Mouse (Mus musculus): Measurements from ENCODE around the gene Sdc3. TPM values are rescaled to one million over a fixed set of nuclear protein-coding genes. Genes with fewer than 3 reads are reported as not detected.
A peak's percentile ranks its signal among the peaks of the same experiment; 100 is the strongest.

Gene Sdc3
- polyA plus RNA-seq, 1 experiment from 2014 or later: 20.3 TPM

DNA sequence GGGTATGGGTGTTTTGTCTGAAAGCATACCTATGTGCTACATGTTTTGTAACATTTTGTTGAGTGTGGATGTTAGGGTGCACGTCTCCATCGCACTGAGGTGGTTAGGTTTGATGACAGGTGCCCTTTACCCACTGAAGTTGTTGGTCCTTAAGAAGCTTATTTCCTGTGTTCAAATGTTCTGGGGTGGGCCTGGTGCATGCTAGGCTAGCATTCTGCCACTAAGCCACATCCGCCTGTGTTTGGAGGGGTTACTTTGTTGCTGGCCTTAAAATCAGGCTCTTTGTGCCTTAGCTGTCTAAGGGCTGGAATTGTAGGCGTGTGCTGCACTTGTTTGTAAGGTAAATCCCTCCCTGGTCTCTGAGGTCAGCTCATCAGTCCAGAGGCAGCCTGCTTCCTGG, 17.5 kb upstream of the Sdc3 start:
- H3K36me3 ChIP-seq (ENCODE audit: insufficient read depth): peaks cover 97% of the 10 kb centered on the region
- H3K4me1 ChIP-seq (ENCODE audit: insufficient read depth): no peaks in the 10 kb centered on the region
- no peak for ATAC-seq (ENCODE audit: insufficient read depth)
- H3K4me3 ChIP-seq (ENCODE audit: low read depth, low read length): no peak overlapping the region
- TF ChIP-seq CTCF (IDR thresholded peaks at IDR 0.05; ENCODE audit: low read depth): no peak
- no peaks in the 10 kb centered on the region for H3K9me3 ChIP-seq (ENCODE audit: low read depth, low read length)
- WGBS: 92% methylated on average over 4 of the region's 4 CpGs
- H3K27me3 ChIP-seq (ENCODE audit: insufficient read depth, low read length): no peaks in the 10 kb centered on the region
- no peak overlapping the region for H3K4me2 ChIP-seq
- DNase-seq: no peak
- no peak overlapping the region for H3K9ac ChIP-seq
- H3K27ac ChIP-seq (ENCODE audit: low read depth): no peak overlapping the region

DNA sequence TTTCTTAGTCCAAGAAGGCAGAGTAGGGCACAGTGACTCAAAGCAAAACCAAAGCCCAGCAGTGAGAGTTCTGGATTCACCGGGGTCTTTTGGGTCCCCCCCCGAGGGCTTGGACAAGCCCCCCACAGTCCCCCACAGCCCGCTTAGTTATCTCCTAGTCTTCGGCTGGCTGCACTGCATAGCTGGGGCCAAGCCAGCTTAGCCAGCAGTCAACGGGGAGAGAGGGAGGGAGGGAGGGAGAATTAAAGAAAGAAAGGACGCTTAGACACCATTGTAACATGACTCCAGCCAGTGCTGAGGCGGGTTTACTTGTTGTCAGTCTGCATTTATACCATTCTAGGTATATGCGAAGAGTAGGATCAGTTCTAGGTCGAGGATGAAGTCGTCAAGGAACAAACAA, 14.7 kb upstream of the Sdc3 start:
- WGBS: 47% methylated on average over 10 of the region's 10 CpGs
- Histone ChIP-seq H3K27me3 (ENCODE audit: insufficient read depth, low read length) (no peaks in the 10 kb centered on the region), H3K9me3 (ENCODE audit: low read depth, low read length) (no peaks in the 10 kb centered on the region), H3K9ac (no peak overlapping the region), H3K4me3 (ENCODE audit: low read depth, low read length) (no peak overlapping the region), H3K36me3 (ENCODE audit: insufficient read depth) (peaks cover 90% of the 10 kb centered on the region), H3K27ac (ENCODE audit: low read depth) (peak overlapping the region; percentile 65; the same call in 1 of the 2 replicates), H3K4me1 (ENCODE audit: insufficient read depth) (no peaks in the 10 kb centered on the region), H3K4me2 (no peak overlapping the region)
- DNase-seq (no peak), ATAC-seq (ENCODE audit: insufficient read depth) (no peak)
- no peak for TF ChIP-seq CTCF (IDR thresholded peaks at IDR 0.05; ENCODE audit: low read depth)

DNA sequence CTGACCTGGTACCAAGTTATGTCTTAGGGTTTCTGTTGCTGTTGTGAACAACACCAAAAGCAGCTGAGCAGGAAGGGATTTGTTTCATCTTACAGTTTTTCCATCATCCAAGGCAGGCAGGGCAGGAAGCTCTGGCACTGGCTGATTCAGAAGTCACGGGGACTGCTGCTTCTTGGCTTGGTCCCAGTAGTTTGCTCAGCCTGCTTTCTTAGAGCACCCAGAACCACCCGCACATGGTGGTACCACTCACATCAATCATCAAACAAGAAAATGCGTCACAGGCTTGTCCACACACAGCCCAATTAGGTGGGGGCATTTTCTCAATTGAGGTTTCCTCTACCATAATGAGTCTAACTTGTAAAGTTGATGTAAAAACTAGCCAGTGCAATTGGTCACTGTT, 13.3 kb upstream of the Sdc3 start:
- TF ChIP-seq CTCF (IDR thresholded peaks at IDR 0.05; ENCODE audit: low read depth): no peak
- Histone ChIP-seq H3K4me1 (ENCODE audit: insufficient read depth) (no peaks in the 10 kb centered on the region), H3K4me2 (no peak overlapping the region), H3K9me3 (ENCODE audit: low read depth, low read length) (no peaks in the 10 kb centered on the region), H3K27ac (ENCODE audit: low read depth) (no peak overlapping the region), H3K27me3 (ENCODE audit: insufficient read depth, low read length) (no peaks in the 10 kb centered on the region), H3K9ac (no peak overlapping the region), H3K4me3 (ENCODE audit: low read depth, low read length) (no peak overlapping the region), H3K36me3 (ENCODE audit: insufficient read depth) (peaks cover 76% of the 10 kb centered on the region)
- DNase-seq: no peak
- WGBS: 60% methylated on average over 3 of the region's 3 CpGs
- no peak for ATAC-seq (ENCODE audit: insufficient read depth)

DNA sequence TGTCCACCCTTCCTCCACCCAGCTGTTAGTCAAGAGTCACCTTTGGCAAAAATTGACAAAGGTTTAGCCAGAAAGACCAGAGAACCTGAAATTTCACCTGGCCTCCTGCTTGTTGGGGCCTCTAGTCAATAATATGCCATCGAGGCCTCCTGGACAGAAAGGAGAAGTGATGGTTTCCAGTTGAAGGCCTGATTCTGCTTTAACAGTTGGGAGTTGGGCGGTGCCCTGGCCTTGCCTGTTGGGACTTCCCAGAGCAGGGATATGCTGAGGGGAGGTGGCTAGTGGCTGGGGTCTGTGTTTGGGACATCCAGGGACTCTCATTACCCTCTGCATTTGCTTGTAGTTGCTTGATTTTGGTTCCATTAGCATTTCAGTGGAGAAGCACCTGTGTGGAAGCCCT, 9.8 kb upstream of the Sdc3 start:
- Histone ChIP-seq H3K27ac (ENCODE audit: low read depth) (no peak overlapping the region), H3K4me2 (no peak overlapping the region), H3K4me1 (ENCODE audit: insufficient read depth) (no peaks in the 10 kb centered on the region), H3K27me3 (ENCODE audit: insufficient read depth, low read length) (no peaks in the 10 kb centered on the region), H3K36me3 (ENCODE audit: insufficient read depth) (peaks cover 44% of the 10 kb centered on the region), H3K4me3 (ENCODE audit: low read depth, low read length) (no peak overlapping the region), H3K9ac (no peak overlapping the region), H3K9me3 (ENCODE audit: low read depth, low read length) (no peaks in the 10 kb centered on the region)
- WGBS: 80% methylated on average over 2 of the region's 2 CpGs
- ATAC-seq (ENCODE audit: insufficient read depth) (no peak), DNase-seq (no peak)
- TF ChIP-seq CTCF (IDR thresholded peaks at IDR 0.05; ENCODE audit: low read depth): no peak

DNA sequence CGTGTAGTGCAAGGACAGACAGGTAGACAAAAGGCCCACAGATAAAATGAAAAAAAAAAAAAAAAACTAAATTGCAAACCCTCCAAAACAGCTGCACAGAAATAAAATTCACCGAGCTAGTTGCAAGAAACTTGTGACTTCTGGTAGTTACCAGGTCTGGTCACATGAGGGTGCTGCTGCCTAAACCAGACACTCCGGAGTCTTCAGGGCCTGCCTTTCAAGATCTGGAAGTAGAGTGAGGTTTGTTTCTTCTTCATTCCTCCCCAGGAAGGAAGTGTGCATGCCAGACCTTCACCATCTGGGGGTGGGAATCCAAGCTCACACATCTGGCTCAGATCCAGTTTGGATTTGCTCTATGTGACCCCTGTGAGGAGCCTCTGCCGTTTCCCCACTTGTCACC, 7.6 kb upstream of the Sdc3 start:
- H3K4me1 ChIP-seq (ENCODE audit: insufficient read depth): no peaks in the 10 kb centered on the region
- 8% methylated on average over 4 of the region's 4 CpGs for WGBS
- H3K9ac ChIP-seq: no peak overlapping the region
- TF ChIP-seq CTCF (IDR thresholded peaks at IDR 0.05; ENCODE audit: low read depth): peak; percentile 72
- H3K4me2 ChIP-seq: no peak overlapping the region
- ATAC-seq (ENCODE audit: insufficient read depth) (no peak), DNase-seq (peak; percentile 81)
- H3K27me3 ChIP-seq (ENCODE audit: insufficient read depth, low read length): no peaks in the 10 kb centered on the region
- no peak overlapping the region for H3K27ac ChIP-seq (ENCODE audit: low read depth)
- H3K9me3 ChIP-seq (ENCODE audit: low read depth, low read length): no peaks in the 10 kb centered on the region
- H3K36me3 ChIP-seq (ENCODE audit: insufficient read depth): peaks cover 21% of the 10 kb centered on the region
- H3K4me3 ChIP-seq (ENCODE audit: low read depth, low read length): no peak overlapping the region

DNA sequence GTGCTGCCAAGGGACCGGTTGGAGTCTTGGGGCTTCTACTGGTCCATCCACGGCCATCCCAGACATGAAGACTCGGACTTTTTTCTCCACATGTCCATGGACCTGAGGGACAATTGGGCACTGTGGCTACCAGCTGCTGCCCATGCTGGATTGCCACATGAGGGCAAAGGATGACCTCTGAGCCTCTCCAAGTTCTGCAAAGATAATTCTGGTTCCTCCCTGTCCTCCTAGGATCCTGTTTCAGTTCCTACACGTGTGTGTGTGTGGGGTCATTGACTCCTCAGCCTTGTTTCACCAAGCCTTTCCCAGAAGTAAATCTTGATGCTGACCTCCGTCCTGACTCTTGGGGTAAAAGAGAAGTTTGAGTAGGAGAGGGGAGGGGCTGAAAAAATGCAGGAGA, 4.8 kb upstream of the Sdc3 start:
- 62% methylated on average over 5 of the region's 5 CpGs for WGBS
- no peak overlapping the region for H3K4me2 ChIP-seq
- no peak for TF ChIP-seq CTCF (IDR thresholded peaks at IDR 0.05; ENCODE audit: low read depth)
- H3K36me3 ChIP-seq (ENCODE audit: insufficient read depth): no peaks in the 10 kb centered on the region
- no peaks in the 10 kb centered on the region for H3K9me3 ChIP-seq (ENCODE audit: low read depth, low read length)
- DNase-seq (no peak), ATAC-seq (ENCODE audit: insufficient read depth) (no peak)
- H3K9ac ChIP-seq: no peak overlapping the region
- no peaks in the 10 kb centered on the region for H3K4me1 ChIP-seq (ENCODE audit: insufficient read depth)
- no peak overlapping the region for H3K27ac ChIP-seq (ENCODE audit: low read depth)
- peaks cover 6% of the 10 kb centered on the region; the same call in 1 of the 2 replicates for H3K27me3 ChIP-seq (ENCODE audit: insufficient read depth, low read length)
- no peak overlapping the region for H3K4me3 ChIP-seq (ENCODE audit: low read depth, low read length)

DNA sequence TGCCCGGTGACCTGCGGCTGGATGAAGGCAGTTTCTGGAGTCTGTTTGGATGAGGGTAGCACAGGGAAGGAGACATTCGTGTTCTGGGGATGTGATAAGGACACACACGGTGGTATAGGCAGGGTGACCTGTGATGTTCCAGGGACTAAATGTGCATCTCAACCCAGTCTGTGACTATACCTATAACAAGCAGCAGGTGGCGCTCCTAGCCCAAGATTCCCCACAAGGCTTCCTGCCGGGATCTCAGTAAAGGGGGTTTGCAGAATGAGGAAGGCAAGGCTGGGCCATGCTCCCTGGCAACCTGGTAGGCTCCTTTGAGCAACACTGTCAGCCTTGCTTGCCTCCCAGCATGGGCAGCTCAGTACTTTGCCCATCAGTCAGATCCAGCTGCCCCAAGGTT, 2.2 kb upstream of the Sdc3 start:
- no peak overlapping the region for H3K27ac ChIP-seq (ENCODE audit: low read depth)
- DNase-seq: peak; percentile 93
- no peak overlapping the region for H3K4me2 ChIP-seq
- no peak overlapping the region for H3K4me3 ChIP-seq (ENCODE audit: low read depth, low read length)
- H3K9ac ChIP-seq: no peak overlapping the region
- 11% methylated on average over 6 of the region's 6 CpGs for WGBS
- no peaks in the 10 kb centered on the region for H3K9me3 ChIP-seq (ENCODE audit: low read depth, low read length)
- ATAC-seq (ENCODE audit: insufficient read depth): peak; percentile 23; the same call in 1 of the 2 replicates
- TF ChIP-seq CTCF (IDR thresholded peaks at IDR 0.05; ENCODE audit: low read depth): peak; percentile 97
- peaks cover 6% of the 10 kb centered on the region; the same call in 1 of the 2 replicates for H3K27me3 ChIP-seq (ENCODE audit: insufficient read depth, low read length)
- peaks cover 5% of the 10 kb centered on the region; the same call in 1 of the 2 replicates for H3K4me1 ChIP-seq (ENCODE audit: insufficient read depth)
- no peaks in the 10 kb centered on the region for H3K36me3 ChIP-seq (ENCODE audit: insufficient read depth)
